Mouse (Mus musculus): Measurements from ENCODE around the gene Cadm1. TPM values are rescaled to one million over a fixed set of nuclear protein-coding genes. Genes with fewer than 3 reads are reported as not detected.

The Cadm1 gene
- polyA plus RNA-seq, 1 experiment = 92.2 TPM

GRCm38 (mm10) chr9:47581576-47582365 is 51.8 kb downstream of the Cadm1 start:
- Histone ChIP-seq H3K36me3 (ENCODE audit: control insufficient read depth, insufficient read depth, low read length) (no peaks in the 10 kb centered on the region), H3K4me3 (ENCODE audit: control insufficient read depth, low read depth, low read length) (no peak overlapping the region), H3K27me3 (ENCODE audit: control insufficient read depth, insufficient read depth, low read length) (no peaks in the 10 kb centered on the region), H3K27ac (ENCODE audit: control insufficient read depth, insufficient read depth, low read depth, low read length) (no peak overlapping the region), H3K4me1 (ENCODE audit: control insufficient read depth, insufficient read depth, low read length) (no peaks in the 10 kb centered on the region)
- TF ChIP-seq POLR2A (IDR thresholded peaks at IDR 0.05; ENCODE audit: control insufficient read depth, low read depth, low read length) = no peak
- TF ChIP-seq CTCF (IDR thresholded peaks at IDR 0.05; ENCODE audit: control insufficient read depth, insufficient read depth, insufficient replicate concordance, low read depth, low read length) = no peak

- Histone ChIP-seq H3K27ac (ENCODE audit: control insufficient read depth, insufficient read depth, low read depth, low read length) (no peak overlapping the region), H3K36me3 (ENCODE audit: control insufficient read depth, insufficient read depth, low read length) (no peaks in the 10 kb centered on the region)
- no peak for TF ChIP-seq POLR2A (IDR thresholded peaks at IDR 0.05; ENCODE audit: control insufficient read depth, low read depth, low read length)
- TF ChIP-seq CTCF (IDR thresholded peaks at IDR 0.05; ENCODE audit: control insufficient read depth, insufficient read depth, insufficient replicate concordance, low read depth, low read length) = no peak
Measured at GRCm38 (mm10) chr9:47583241-47583640, 53.3 kb downstream of the Cadm1 start.

GRCm38 (mm10) chr9:47586176-47586575 is 56.2 kb downstream of the Cadm1 start:
- Histone ChIP-seq H3K4me1 (ENCODE audit: control insufficient read depth, insufficient read depth, low read length) (no peaks in the 10 kb centered on the region), H3K27ac (ENCODE audit: control insufficient read depth, insufficient read depth, low read depth, low read length) (no peak overlapping the region), H3K4me3 (ENCODE audit: control insufficient read depth, low read depth, low read length) (no peak overlapping the region), H3K36me3 (ENCODE audit: control insufficient read depth, insufficient read depth, low read length) (no peaks in the 10 kb centered on the region), H3K27me3 (ENCODE audit: control insufficient read depth, insufficient read depth, low read length) (no peaks in the 10 kb centered on the region)
- TF ChIP-seq CTCF (IDR thresholded peaks at IDR 0.05; ENCODE audit: control insufficient read depth, insufficient read depth, insufficient replicate concordance, low read depth, low read length) (no peak), POLR2A (IDR thresholded peaks at IDR 0.05; ENCODE audit: control insufficient read depth, low read depth, low read length) (no peak)

More at GRCm38 (mm10) chr9:47583241-47583640, 53.3 kb downstream of the Cadm1 start:
- Histone ChIP-seq H3K4me3 (ENCODE audit: control insufficient read depth, low read depth, low read length) (no peak overlapping the region), H3K27me3 (ENCODE audit: control insufficient read depth, insufficient read depth, low read length) (no peaks in the 10 kb centered on the region), H3K4me1 (ENCODE audit: control insufficient read depth, insufficient read depth, low read length) (no peaks in the 10 kb centered on the region)

- Histone ChIP-seq H3K27ac (ENCODE audit: control insufficient read depth, insufficient read depth, low read depth, low read length) (no peak overlapping the region), H3K27me3 (ENCODE audit: control insufficient read depth, insufficient read depth, low read length) (no peaks in the 10 kb centered on the region), H3K4me3 (ENCODE audit: control insufficient read depth, low read depth, low read length) (no peak overlapping the region), H3K4me1 (ENCODE audit: control insufficient read depth, insufficient read depth, low read length) (no peaks in the 10 kb centered on the region), H3K36me3 (ENCODE audit: control insufficient read depth, insufficient read depth, low read length) (no peaks in the 10 kb centered on the region)
- no peak for TF ChIP-seq CTCF (IDR thresholded peaks at IDR 0.05; ENCODE audit: control insufficient read depth, insufficient read depth, insufficient replicate concordance, low read depth, low read length)
- no peak for TF ChIP-seq POLR2A (IDR thresholded peaks at IDR 0.05; ENCODE audit: control insufficient read depth, low read depth, low read length)
Measured at GRCm38 (mm10) chr9:47586839-47587238, 56.9 kb downstream of the Cadm1 start.

GRCm38 (mm10) chr9:47587577-47588194 is 57.7 kb downstream of the Cadm1 start:
- Histone ChIP-seq H3K27ac (ENCODE audit: control insufficient read depth, insufficient read depth, low read depth, low read length) (no peak overlapping the region), H3K27me3 (ENCODE audit: control insufficient read depth, insufficient read depth, low read length) (no peaks in the 10 kb centered on the region), H3K36me3 (ENCODE audit: control insufficient read depth, insufficient read depth, low read length) (no peaks in the 10 kb centered on the region), H3K4me3 (ENCODE audit: control insufficient read depth, low read depth, low read length) (no peak overlapping the region), H3K4me1 (ENCODE audit: control insufficient read depth, insufficient read depth, low read length) (no peaks in the 10 kb centered on the region)
- TF ChIP-seq POLR2A (IDR thresholded peaks at IDR 0.05; ENCODE audit: control insufficient read depth, low read depth, low read length) (no peak), CTCF (IDR thresholded peaks at IDR 0.05; ENCODE audit: control insufficient read depth, insufficient read depth, insufficient replicate concordance, low read depth, low read length) (no peak)

GRCm38 (mm10) chr9:47589832-47590231 is 59.9 kb downstream of the Cadm1 start:
- peak overlapping the region; percentile 36; the same call in 1 of the 2 replicates for H3K27ac ChIP-seq (ENCODE audit: control insufficient read depth, insufficient read depth, low read depth, low read length)
- H3K36me3 ChIP-seq (ENCODE audit: control insufficient read depth, insufficient read depth, low read length) = no peaks in the 10 kb centered on the region
- no peaks in the 10 kb centered on the region for H3K27me3 ChIP-seq (ENCODE audit: control insufficient read depth, insufficient read depth, low read length)
- no peak overlapping the region for H3K4me3 ChIP-seq (ENCODE audit: control insufficient read depth, low read depth, low read length)
- TF ChIP-seq POLR2A (IDR thresholded peaks at IDR 0.05; ENCODE audit: control insufficient read depth, low read depth, low read length) = no peak
- TF ChIP-seq CTCF (IDR thresholded peaks at IDR 0.05; ENCODE audit: control insufficient read depth, insufficient read depth, insufficient replicate concordance, low read depth, low read length) = no peak
- no peaks in the 10 kb centered on the region for H3K4me1 ChIP-seq (ENCODE audit: control insufficient read depth, insufficient read depth, low read length)

GRCm38 (mm10) chr9:47601541-47601940 is 71.6 kb downstream of the Cadm1 start:
- no peak for TF ChIP-seq POLR2A (IDR thresholded peaks at IDR 0.05; ENCODE audit: control insufficient read depth, low read depth, low read length)
- no peak for TF ChIP-seq CTCF (IDR thresholded peaks at IDR 0.05; ENCODE audit: control insufficient read depth, insufficient read depth, insufficient replicate concordance, low read depth, low read length)
- Histone ChIP-seq H3K36me3 (ENCODE audit: control insufficient read depth, insufficient read depth, low read length) (no peaks in the 10 kb centered on the region), H3K27me3 (ENCODE audit: control insufficient read depth, insufficient read depth, low read length) (no peaks in the 10 kb centered on the region), H3K4me1 (ENCODE audit: control insufficient read depth, insufficient read depth, low read length) (no peaks in the 10 kb centered on the region), H3K4me3 (ENCODE audit: control insufficient read depth, low read depth, low read length) (no peak overlapping the region), H3K27ac (ENCODE audit: control insufficient read depth, insufficient read depth, low read depth, low read length) (no peak overlapping the region)

Measured in testis, adult 2 months (tissue).